Mouse (Mus musculus) embryonic fibroblast, embryonic 13.5 days (primary cell): ENCODE results near the gene Rbks.

Experiments
- CTCF ChIP-seq: IDR thresholded peaks from 2 replicates; pipeline ENCODE4 v1.5.1; 2011; ENCODE audit warnings: mild to moderate bottlenecking, control low read depth, low read length, moderate library complexity, borderline replicate concordance; ENCODE audit not compliant: insufficient read depth
- POLR2A ChIP-seq: IDR thresholded peaks from 2 replicates; pipeline ENCODE4 v1.6.1; 2011; ENCODE audit warnings: low read depth, mild to moderate bottlenecking, control low read depth, low read length, moderate library complexity

- TF ChIP-seq CTCF (no peak), POLR2A (no peak)
Measured at GRCm38 (mm10) chr5:31583261-31583660, 114.2 kb downstream of the Rbks start.
